Mouse (Mus musculus): ENCODE data around the gene Iqgap3. TPM values are rescaled to one million over a fixed set of nuclear protein-coding genes. Genes with fewer than 3 reads are reported as not detected.

Gene Iqgap3
- polyA plus RNA-seq, 1 experiment from 2014 or later = 20.9 TPM

- Histone ChIP-seq H3K9me3 (ENCODE audit: low read length) (no peaks in the 10 kb centered on the region), H3K27ac (ENCODE audit: low read length) (no peak overlapping the region), H3K9ac (replicated peaks; ENCODE audit: low read length) (peak overlapping the region; percentile 33; the same call in 1 of the 2 replicates), H3K4me1 (ENCODE audit: insufficient read depth, low read length) (peaks cover 14% of the 10 kb centered on the region), H3K27me3 (ENCODE audit: insufficient read depth, low read length) (no peaks in the 10 kb centered on the region), H3K4me2 (replicated peaks; ENCODE audit: low read depth, low read length) (no peak overlapping the region), H3K4me3 (ENCODE audit: low read length) (no peak overlapping the region), H3K36me3 (ENCODE audit: insufficient read depth, low read length) (no peaks in the 10 kb centered on the region)
- 47% methylated on average over 4 of the region's 4 CpGs for WGBS
- ATAC-seq (ENCODE audit: low FRiP score, low TSS enrichment) = 0 out of 2 replicates have a peak, but pooled peaks have one; percentile 8
These were observed 51.5 kb downstream of the Iqgap3 start for GRCm38 (mm10) chr3:88133187-88133771.

- H3K9me3 ChIP-seq (ENCODE audit: low read length) = no peaks in the 10 kb centered on the region
- no peak for ATAC-seq (ENCODE audit: low FRiP score, low TSS enrichment)
- H3K27ac ChIP-seq (ENCODE audit: low read length) = no peak overlapping the region
- H3K27me3 ChIP-seq (ENCODE audit: insufficient read depth, low read length) = no peaks in the 10 kb centered on the region
- H3K4me3 ChIP-seq (ENCODE audit: low read length) = no peak overlapping the region
- H3K4me1 ChIP-seq (ENCODE audit: insufficient read depth, low read length) = peaks cover 39% of the 10 kb centered on the region
- no peaks in the 10 kb centered on the region for H3K36me3 ChIP-seq (ENCODE audit: insufficient read depth, low read length)
- no peak overlapping the region for H3K9ac ChIP-seq (replicated peaks; ENCODE audit: low read length)
- 83% methylated on average over 9 of the region's 9 CpGs for WGBS
- H3K4me2 ChIP-seq (replicated peaks; ENCODE audit: low read depth, low read length) = no peak overlapping the region
These were observed 54.6 kb downstream of the Iqgap3 start for GRCm38 (mm10) chr3:88136346-88136745.

GRCm38 (mm10) chr3:88136945-88137494 is 55.2 kb downstream of the Iqgap3 start:
- 83% methylated on average over 4 of the region's 4 CpGs for WGBS
- peak overlapping the region; percentile 96; the same call in 1 of the 2 replicates for H3K4me2 ChIP-seq (replicated peaks; ENCODE audit: low read depth, low read length)
- no peak overlapping the region for H3K27ac ChIP-seq (ENCODE audit: low read length)
- no peaks in the 10 kb centered on the region for H3K36me3 ChIP-seq (ENCODE audit: insufficient read depth, low read length)
- H3K27me3 ChIP-seq (ENCODE audit: insufficient read depth, low read length) = no peaks in the 10 kb centered on the region
- peak overlapping the region; percentile 75 for H3K9ac ChIP-seq (replicated peaks; ENCODE audit: low read length)
- ATAC-seq (ENCODE audit: low FRiP score, low TSS enrichment) = no peak
- peaks cover 42% of the 10 kb centered on the region for H3K4me1 ChIP-seq (ENCODE audit: insufficient read depth, low read length)
- no peaks in the 10 kb centered on the region for H3K9me3 ChIP-seq (ENCODE audit: low read length)
- H3K4me3 ChIP-seq (ENCODE audit: low read length) = no peak overlapping the region

GRCm38 (mm10) chr3:88137821-88138220 is 56.0 kb downstream of the Iqgap3 start:
- Histone ChIP-seq H3K4me2 (replicated peaks; ENCODE audit: low read depth, low read length) (peak overlapping the region; percentile 96), H3K4me3 (ENCODE audit: low read length) (peak overlapping the region; percentile 70), H3K9me3 (ENCODE audit: low read length) (no peaks in the 10 kb centered on the region), H3K4me1 (ENCODE audit: insufficient read depth, low read length) (peaks cover 42% of the 10 kb centered on the region), H3K27ac (ENCODE audit: low read length) (peak overlapping the region; percentile 97), H3K9ac (replicated peaks; ENCODE audit: low read length) (peak overlapping the region; percentile 75), H3K36me3 (ENCODE audit: insufficient read depth, low read length) (no peaks in the 10 kb centered on the region), H3K27me3 (ENCODE audit: insufficient read depth, low read length) (no peaks in the 10 kb centered on the region)
- WGBS = 8% methylated on average over 3 of the region's 3 CpGs
- ATAC-seq (ENCODE audit: low FRiP score, low TSS enrichment) = no peak

GRCm38 (mm10) chr3:88138336-88139242 is 56.8 kb downstream of the Iqgap3 start:
- peak; percentile 55 for ATAC-seq (ENCODE audit: low FRiP score, low TSS enrichment)
- H3K27me3 ChIP-seq (ENCODE audit: insufficient read depth, low read length) = no peaks in the 10 kb centered on the region
- H3K4me2 ChIP-seq (replicated peaks; ENCODE audit: low read depth, low read length) = peak overlapping the region; percentile 96
- H3K4me1 ChIP-seq (ENCODE audit: insufficient read depth, low read length) = peaks cover 36% of the 10 kb centered on the region
- under 1% methylated on average over 32 of the region's 32 CpGs for WGBS
- H3K9me3 ChIP-seq (ENCODE audit: low read length) = no peaks in the 10 kb centered on the region
- peak overlapping the region; percentile 70 for H3K4me3 ChIP-seq (ENCODE audit: low read length)
- peak overlapping the region; percentile 75 for H3K9ac ChIP-seq (replicated peaks; ENCODE audit: low read length)
- peak overlapping the region; percentile 97 for H3K27ac ChIP-seq (ENCODE audit: low read length)
- no peaks in the 10 kb centered on the region for H3K36me3 ChIP-seq (ENCODE audit: insufficient read depth, low read length)

- Histone ChIP-seq H3K9ac (replicated peaks; ENCODE audit: low read length) (peak overlapping the region; percentile 75), H3K9me3 (ENCODE audit: low read length) (no peaks in the 10 kb centered on the region), H3K27me3 (ENCODE audit: insufficient read depth, low read length) (no peaks in the 10 kb centered on the region), H3K36me3 (ENCODE audit: insufficient read depth, low read length) (no peaks in the 10 kb centered on the region), H3K4me1 (ENCODE audit: insufficient read depth, low read length) (peaks cover 44% of the 10 kb centered on the region), H3K4me2 (replicated peaks; ENCODE audit: low read depth, low read length) (peak overlapping the region; percentile 96), H3K4me3 (ENCODE audit: low read length) (peak overlapping the region; percentile 70), H3K27ac (ENCODE audit: low read length) (peak overlapping the region; percentile 97)
- WGBS = 17% methylated on average over 25 of the region's 25 CpGs
- no peak for ATAC-seq (ENCODE audit: low FRiP score, low TSS enrichment)
These were observed 57.7 kb downstream of the Iqgap3 start for GRCm38 (mm10) chr3:88139243-88140177.

- 14% methylated on average over 11 of the region's 11 CpGs for WGBS
- H3K27me3 ChIP-seq (ENCODE audit: insufficient read depth, low read length) = no peaks in the 10 kb centered on the region
- peak overlapping the region; percentile 77; the same call in 1 of the 2 replicates for H3K9ac ChIP-seq (replicated peaks; ENCODE audit: low read length)
- peaks cover 52% of the 10 kb centered on the region for H3K4me1 ChIP-seq (ENCODE audit: insufficient read depth, low read length)
- no peaks in the 10 kb centered on the region for H3K9me3 ChIP-seq (ENCODE audit: low read length)
- ATAC-seq (ENCODE audit: low FRiP score, low TSS enrichment) = no peak
- no peaks in the 10 kb centered on the region for H3K36me3 ChIP-seq (ENCODE audit: insufficient read depth, low read length)
- H3K27ac ChIP-seq (ENCODE audit: low read length) = peak overlapping the region; percentile 97
- H3K4me2 ChIP-seq (replicated peaks; ENCODE audit: low read depth, low read length) = peak overlapping the region; percentile 96
- peak overlapping the region; percentile 70; the same call in 1 of the 2 replicates for H3K4me3 ChIP-seq (ENCODE audit: low read length)
These were observed 58.6 kb downstream of the Iqgap3 start for GRCm38 (mm10) chr3:88140178-88140902.

- Histone ChIP-seq H3K27ac (ENCODE audit: low read length) (peak overlapping the region; percentile 97), H3K27me3 (ENCODE audit: insufficient read depth, low read length) (no peaks in the 10 kb centered on the region), H3K4me3 (ENCODE audit: low read length) (peak overlapping the region; percentile 86; the same call in 1 of the 2 replicates), H3K4me1 (ENCODE audit: insufficient read depth, low read length) (peaks cover 59% of the 10 kb centered on the region), H3K4me2 (replicated peaks; ENCODE audit: low read depth, low read length) (peak overlapping the region; percentile 76), H3K9me3 (ENCODE audit: low read length) (no peaks in the 10 kb centered on the region), H3K36me3 (ENCODE audit: insufficient read depth, low read length) (no peaks in the 10 kb centered on the region), H3K9ac (replicated peaks; ENCODE audit: low read length) (peak overlapping the region; percentile 77)
- 29% methylated on average over 6 of the region's 6 CpGs for WGBS
- no peak for ATAC-seq (ENCODE audit: low FRiP score, low TSS enrichment)
These were observed 59.2 kb downstream of the Iqgap3 start for GRCm38 (mm10) chr3:88140903-88141430.

Data from kidney, embryonic 16.5 days (tissue).